In genomic region chr19:23545604-23546003, GRCm38 (mm10) we compare ENCODE assay signal across 13 mouse cellular contexts.
DNase-seq lines count a peak whose midpoint lies in the region; ATAC-seq lines count a peak whose summit lies in the region.
"Had no signal": no experiment of that assay in that cellular context is flagged by ENCODE, and none has a peak within 500 bp of the region (broad histone marks: within the 10 kb centered on the region; RNA-seq: fewer than 3 reads in every experiment).

No protein-coding gene starts in this region.

- ATAC-seq in embryonic facial prominence, embryonic 11.5 days (replicated peaks; ENCODE audit: insufficient number of reproducible peaks, low FRiP score, low TSS enrichment, low read depth), result no peak
- ATAC-seq: inflammation-experienced regulatory T-cells, adult 6 months had no signal

- no peak overlapping the region for H3K4me2 ChIP-seq in embryonic facial prominence, embryonic 11.5 days (ENCODE audit: low read depth, low read length)
- H3K4me2 ChIP-seq: heart, embryonic 12.5 days; lung, embryonic 15.5 days; stomach, embryonic 15.5 days had no signal

- no peaks in the 10 kb centered on the region for H3K4me1 ChIP-seq in embryonic facial prominence, embryonic 11.5 days (ENCODE audit: control insufficient read depth, insufficient read depth, low read length)
- no peaks in the 10 kb centered on the region for H3K4me1 ChIP-seq in embryonic facial prominence, embryonic 10.5 days
- H3K4me1 ChIP-seq: heart, embryonic 12.5 days; lung, embryonic 15.5 days; stomach, embryonic 15.5 days had no signal

- no peaks in the 10 kb centered on the region for H3K36me3 ChIP-seq in embryonic facial prominence, embryonic 11.5 days (replicated peaks; ENCODE audit: control insufficient read depth, insufficient read depth, low read depth, low read length)
- no peaks in the 10 kb centered on the region for H3K36me3 ChIP-seq in embryonic facial prominence, embryonic 10.5 days (replicated peaks)
- H3K36me3 ChIP-seq: heart, embryonic 12.5 days; lung, embryonic 15.5 days; stomach, embryonic 15.5 days had no signal

- no peak overlapping the region for H3K27ac ChIP-seq in embryonic facial prominence, embryonic 11.5 days (replicated peaks; ENCODE audit: low read depth, low read length)
- H3K27ac ChIP-seq in embryonic facial prominence, embryonic 10.5 days (replicated peaks), result no peak overlapping the region
- H3K27ac ChIP-seq: lung, embryonic 15.5 days; stomach, embryonic 15.5 days had no signal

- H3K9me3 ChIP-seq in embryonic facial prominence, embryonic 11.5 days (replicated peaks; ENCODE audit: control insufficient read depth, low read length), result no peaks in the 10 kb centered on the region
- no peaks in the 10 kb centered on the region for H3K9me3 ChIP-seq in embryonic facial prominence, embryonic 10.5 days
- H3K9me3 ChIP-seq: heart, embryonic 12.5 days; lung, embryonic 15.5 days; stomach, embryonic 15.5 days had no signal

- H3K4me3 ChIP-seq in embryonic facial prominence, embryonic 11.5 days (ENCODE audit: low read depth, low read length), result no peak overlapping the region
- no peak overlapping the region for H3K4me3 ChIP-seq in embryonic facial prominence, embryonic 10.5 days
- H3K4me3 ChIP-seq: heart, embryonic 12.5 days; lung, embryonic 15.5 days; myocyte; stomach, embryonic 15.5 days had no signal

- DNase-seq in embryonic facial prominence, embryonic 11.5 days (ENCODE audit: low spot score), result peak; percentile 23
- DNase-seq in embryonic facial prominence, embryonic 10.5 days (ENCODE audit: low spot score), result no peak
- DNase-seq in layer of hippocampus, adult 11-12 months (ENCODE audit: low spot score), result peak; percentile 31
- DNase-seq in layer of hippocampus, postnatal 36 days, result no peak
- DNase-seq in A20 (ENCODE audit: low read depth, low spot score), result peak; percentile 7
- peak; percentile 32 for DNase-seq in cerebellum, adult 11-12 months
- DNase-seq in spleen, adult 12 weeks (ENCODE audit: low spot score), result no peak
- DNase-seq in yolk sac, embryonic 10.5 days (ENCODE audit: low spot score), result no peak

- no peak overlapping the region for H3K9ac ChIP-seq in embryonic facial prominence, embryonic 11.5 days (replicated peaks; ENCODE audit: low read length)
- H3K9ac ChIP-seq: heart, embryonic 12.5 days; lung, embryonic 15.5 days; stomach, embryonic 15.5 days had no signal

- no peaks in the 10 kb centered on the region for H3K27me3 ChIP-seq in embryonic facial prominence, embryonic 11.5 days (ENCODE audit: control insufficient read depth, insufficient read depth, low read length)
- H3K27me3 ChIP-seq in embryonic facial prominence, embryonic 10.5 days (replicated peaks; ENCODE audit: low read depth, poor library complexity, severe bottlenecking), result no peaks in the 10 kb centered on the region
- H3K27me3 ChIP-seq: heart, embryonic 12.5 days; lung, embryonic 15.5 days; stomach, embryonic 15.5 days had no signal

Comparison
In these comparisons a context has a peak if more than half of its experiments do, and no peak if none do; other contexts are left out.
1. DNase-seq: peak in embryonic facial prominence, embryonic 11.5 days (single experiment), layer of hippocampus, adult 11-12 months (single experiment), A20 (single experiment) and cerebellum, adult 11-12 months (single experiment); none in embryonic facial prominence, embryonic 10.5 days (single experiment), layer of hippocampus, postnatal 36 days (0 of 2), spleen, adult 12 weeks (single experiment) and yolk sac, embryonic 10.5 days (single experiment).